Mouse (Mus musculus): Measurements from ENCODE around the gene Lrrc74a.

DNA sequence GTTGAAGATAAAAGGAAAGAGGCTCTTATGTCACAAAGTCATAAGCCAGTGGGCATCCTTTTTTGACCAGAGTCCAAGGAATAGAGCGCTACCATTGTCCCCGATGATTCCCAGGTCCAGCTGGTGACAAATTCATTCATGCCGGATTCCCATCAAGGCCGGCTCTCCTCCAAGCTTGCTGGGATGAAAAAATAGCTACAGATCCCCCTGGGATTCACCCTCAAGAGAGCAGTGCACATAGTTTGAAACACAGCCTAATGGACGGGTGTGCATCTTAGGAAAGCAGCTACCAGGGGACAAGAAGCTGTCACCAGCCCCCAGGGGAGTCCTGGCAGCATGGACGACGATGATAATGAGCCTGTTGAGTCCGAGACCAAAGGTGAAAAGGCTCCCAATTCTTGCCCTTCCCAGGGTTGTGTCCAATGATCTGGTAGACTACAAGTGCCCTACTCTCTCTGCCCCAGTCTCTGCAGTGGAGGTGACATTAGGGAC is at the start of gene Lrrc74a:
- TF ChIP-seq CTCF (IDR thresholded peaks at IDR 0.05; ENCODE audit: low read depth) (no peak), EP300 (optimal IDR thresholded peaks at IDR 0.05) (no peak)

Measured in stomach, postnatal 0 days (tissue).